In the genomic region with DNA sequence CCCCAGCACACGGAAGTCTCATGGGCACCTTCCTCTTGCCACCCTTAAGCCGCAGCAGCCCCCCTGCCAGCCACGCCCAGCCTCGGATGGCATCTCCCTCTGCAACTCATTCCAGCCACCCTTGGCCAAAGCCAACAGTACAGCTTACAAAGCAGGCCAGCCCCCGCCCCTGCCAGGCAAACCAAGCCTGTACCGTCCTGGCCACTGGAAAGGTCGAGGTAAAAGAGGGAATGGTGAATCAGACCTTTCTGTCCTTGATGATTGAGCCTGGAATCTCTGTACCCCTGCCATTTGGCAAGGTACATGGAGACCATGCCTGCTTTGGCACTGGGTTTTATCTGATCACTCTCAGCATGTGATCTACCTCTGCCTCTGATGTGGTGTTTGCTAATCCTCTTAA, we compare ENCODE assay signal across 30 mouse cellular contexts. TPM values are rescaled to one million over a fixed set of nuclear protein-coding genes. Genes with fewer than 3 reads are reported as not detected.
A peak's percentile ranks its signal among the peaks of the same experiment; 100 is the strongest.
DNase-seq lines count a peak whose midpoint lies in the region; ATAC-seq and TF ChIP-seq lines count a peak whose summit lies in the region.
"Had no signal": no experiment of that assay in that cellular context is flagged by ENCODE, and none has a peak within 500 bp of the region (broad histone marks: within the 10 kb centered on the region; RNA-seq: fewer than 3 reads in every experiment).

No protein-coding gene starts in this region.

- no peak overlapping the region for H3K9ac ChIP-seq in hindbrain, postnatal 0 days (replicated peaks; ENCODE audit: low read length)
- no peak overlapping the region for H3K9ac ChIP-seq in hindbrain, embryonic 14.5 days
- H3K9ac ChIP-seq: embryonic facial prominence, embryonic 13.5 days; heart, embryonic 15.5 days; hindbrain, embryonic 15.5 days; intestine, embryonic 15.5 days; liver, embryonic 12.5 days had no signal

- no peak overlapping the region for H3K4me3 ChIP-seq in hindbrain, postnatal 0 days (ENCODE audit: low read length)
- H3K4me3 ChIP-seq in hindbrain, embryonic 14.5 days (replicated peaks; ENCODE audit: low read length): no peak overlapping the region
- H3K4me3 ChIP-seq: embryonic facial prominence, embryonic 13.5 days; heart, embryonic 15.5 days; hindbrain, embryonic 15.5 days; intestine, embryonic 15.5 days; liver, embryonic 12.5 days had no signal

- TF ChIP-seq CTCF in hindbrain, postnatal 0 days (IDR thresholded peaks at IDR 0.05; ENCODE audit: low read depth): no peak

- H3K4me2 ChIP-seq in hindbrain, postnatal 0 days (ENCODE audit: low read depth, low read length): no peak overlapping the region
- no peak overlapping the region for H3K4me2 ChIP-seq in hindbrain, embryonic 14.5 days (replicated peaks)
- H3K4me2 ChIP-seq: embryonic facial prominence, embryonic 13.5 days; heart, embryonic 15.5 days; hindbrain, embryonic 15.5 days; intestine, embryonic 15.5 days; liver, embryonic 12.5 days had no signal

- no peaks in the 10 kb centered on the region for H3K4me1 ChIP-seq in hindbrain, postnatal 0 days (ENCODE audit: insufficient read depth, low read length)
- no peaks in the 10 kb centered on the region for H3K4me1 ChIP-seq in hindbrain, embryonic 14.5 days (replicated peaks; ENCODE audit: control insufficient read depth, insufficient read depth, low read length)
- H3K4me1 ChIP-seq: embryonic facial prominence, embryonic 13.5 days; heart, embryonic 15.5 days; hindbrain, embryonic 15.5 days; intestine, embryonic 15.5 days; liver, embryonic 12.5 days had no signal

- 0 out of 2 replicates have a peak, but pooled peaks have one; percentile 12 for ATAC-seq in hindbrain, postnatal 0 days
- ATAC-seq in hindbrain, embryonic 14.5 days (ENCODE audit: low FRiP score): no peak
- ATAC-seq: forebrain, embryonic 16.5 days; intestine, embryonic 15.5 days; liver, embryonic 12.5 days had no signal

- H3K27ac ChIP-seq in hindbrain, postnatal 0 days: no peak overlapping the region
- no peak overlapping the region for H3K27ac ChIP-seq in hindbrain, embryonic 14.5 days
- H3K27ac ChIP-seq: embryonic facial prominence, embryonic 13.5 days; heart, embryonic 15.5 days; hindbrain, embryonic 15.5 days; intestine, embryonic 15.5 days; liver, embryonic 12.5 days had no signal

- no peaks in the 10 kb centered on the region for H3K9me3 ChIP-seq in hindbrain, postnatal 0 days (ENCODE audit: low read length)
- no peaks in the 10 kb centered on the region for H3K9me3 ChIP-seq in hindbrain, embryonic 14.5 days (ENCODE audit: control insufficient read depth, low read length)
- H3K9me3 ChIP-seq: embryonic facial prominence, embryonic 13.5 days; heart, embryonic 15.5 days; hindbrain, embryonic 15.5 days; intestine, embryonic 15.5 days; liver, embryonic 12.5 days had no signal

- DNase-seq in adrenal gland, adult (ENCODE audit: inconsistent age in 2 of 2, low spot score in 1 of 2): peak; percentile 85 to 88
- no peak for DNase-seq in adrenal gland, postnatal 4 days (ENCODE audit: low spot score in 2 of 2)
- DNase-seq in hindbrain, postnatal 0 days (ENCODE audit: low spot score): no peak
- no peak for DNase-seq in hindbrain, embryonic 14.5 days (ENCODE audit: low spot score)
- DNase-seq in adrenal gland, adult 18-20 months (ENCODE audit: low spot score in 2 of 2): peak; percentile 31 to 35
- DNase-seq in adrenal gland, postnatal 36 days: peak; percentile 81 to 82
- no peak for DNase-seq in c-Kit-positive CD71-positive TER-119-positive erythroid progenitor cells, embryonic 14.5 days (ENCODE audit: low spot score)
- DNase-seq: cerebellum, adult 11-12 months; cerebellum, postnatal 14 days; heart, postnatal 4 days; kidney, adult 8-10 months; kidney, postnatal 10 days; left cerebral cortex, postnatal 4 days; lung, adult 18-20 months; lung, postnatal 14 days; thymus, adult 18-20 months; thymus, postnatal 36 days had no signal

- no peaks in the 10 kb centered on the region for H3K27me3 ChIP-seq in hindbrain, postnatal 0 days (ENCODE audit: insufficient read depth, low read length)
- no peaks in the 10 kb centered on the region for H3K27me3 ChIP-seq in hindbrain, embryonic 14.5 days (ENCODE audit: control insufficient read depth, insufficient read depth, low read length)
- H3K27me3 ChIP-seq: embryonic facial prominence, embryonic 13.5 days; heart, embryonic 15.5 days; hindbrain, embryonic 15.5 days; intestine, embryonic 15.5 days; liver, embryonic 12.5 days had no signal

- peaks cover 41% of the 10 kb centered on the region for H3K36me3 ChIP-seq in hindbrain, postnatal 0 days (ENCODE audit: insufficient read depth, low read length)
- H3K36me3 ChIP-seq in hindbrain, embryonic 14.5 days (replicated peaks; ENCODE audit: control insufficient read depth, insufficient read depth): peaks cover 76% of the 10 kb centered on the region

- 88% methylated on average over 7 of the region's 7 CpGs for WGBS in hindbrain, postnatal 0 days
- 96% methylated on average over 7 of the region's 7 CpGs for WGBS in hindbrain, embryonic 14.5 days

RNA-seq across cellular contexts. Expression of gene Gm7168, which starts 48.9 kb away (rescaled TPM):
- total RNA-seq in adrenal gland, postnatal 4 days (2021): not detected
- not detected in 2 replicates for total RNA-seq in hindbrain, postnatal 0 days (2014; rRNA removed)
- not detected in 2 replicates for polyA plus RNA-seq in hindbrain, postnatal 0 days (2015; fragmentation: Nextera tagmentation; extraction: Ambion mirVana)
- not detected in 2 replicates for polyA plus RNA-seq in hindbrain, embryonic 14.5 days (2014; fragmentation: Nextera tagmentation; extraction: Ambion mirVana)
- total RNA-seq in adrenal gland, adult 18-20 months (2021): not detected
- under 1 TPM in 1 of 2 experiments, not detected in 1; 0.20 TPM for total RNA-seq in adrenal gland, postnatal 36 days (2021)
- total RNA-seq: gastrocnemius, postnatal 4 days; layer of hippocampus, adult 18-20 months; layer of hippocampus, postnatal 14 days; left cerebral cortex, adult 8-10 months; left cerebral cortex, postnatal 4 days; megakaryocyte progenitor cell, adult 5-6 weeks; neutrophil, adult 5-6 weeks had no signal
- polyA plus RNA-seq: embryonic facial prominence, embryonic 13.5 days; forebrain, embryonic 16.5 days; heart, embryonic 15.5 days; hindbrain, embryonic 15.5 days; intestine, embryonic 15.5 days; liver, embryonic 12.5 days; stomach, embryonic 16.5 days had no signal

Comparison
In these comparisons a context has a peak if more than half of its experiments do, and no peak if none do; other contexts are left out.
1. DNase-seq: peak in adrenal gland, adult (2 of 2), adrenal gland, adult 18-20 months (2 of 2) and adrenal gland, postnatal 36 days (2 of 2); none in adrenal gland, postnatal 4 days (0 of 2), hindbrain, postnatal 0 days (single experiment), hindbrain, embryonic 14.5 days (single experiment) and c-Kit-positive CD71-positive TER-119-positive erythroid progenitor cells, embryonic 14.5 days (single experiment).